21 mouse cellular contexts compared by ENCODE assay signal in genomic region chr4:118105256-118106053, GRCm38 (mm10). TPM values are rescaled to one million over a fixed set of nuclear protein-coding genes. Genes with fewer than 3 reads are reported as not detected.
A peak's percentile ranks its signal among the peaks of the same experiment; 100 is the strongest.
DNase-seq lines count a peak whose midpoint lies in the region; ATAC-seq and TF ChIP-seq lines count a peak whose summit lies in the region.
"Had no signal": no experiment of that assay in that cellular context is flagged by ENCODE, and none has a peak within 500 bp of the region (broad histone marks: within the 10 kb centered on the region; RNA-seq: fewer than 3 reads in every experiment).

No protein-coding gene starts in this region.

- no peaks in the 10 kb centered on the region for H3K9me3 ChIP-seq in liver, embryonic 16.5 days (replicated peaks; ENCODE audit: control insufficient read depth, low read length)
- no peaks in the 10 kb centered on the region for H3K9me3 ChIP-seq in midbrain, embryonic 11.5 days (ENCODE audit: control insufficient read depth, low read length)
- H3K9me3 ChIP-seq: forebrain, embryonic 13.5 days; kidney, embryonic 15.5 days; limb, embryonic 13.5 days had no signal

- H3K4me3 ChIP-seq in bone marrow, adult 2 months (replicated peaks; ENCODE audit: control insufficient read depth, low read depth, low read length) = no peak overlapping the region
- no peak overlapping the region for H3K4me3 ChIP-seq in liver, embryonic 16.5 days (ENCODE audit: low read depth, low read length)
- no peak overlapping the region for H3K4me3 ChIP-seq in midbrain, embryonic 11.5 days (ENCODE audit: low read depth, low read length)
- H3K4me3 ChIP-seq: forebrain, embryonic 13.5 days; kidney, embryonic 15.5 days; limb, embryonic 13.5 days; myocyte had no signal

- no peak overlapping the region for H3K4me2 ChIP-seq in liver, embryonic 16.5 days (ENCODE audit: low read depth, low read length)
- H3K4me2 ChIP-seq in midbrain, embryonic 11.5 days = no peak overlapping the region
- H3K4me2 ChIP-seq: forebrain, embryonic 13.5 days; kidney, embryonic 15.5 days; limb, embryonic 13.5 days had no signal

- 64% methylated on average over 3 of the region's 3 CpGs for WGBS in bone marrow, adult 2 months
- 40% methylated on average over 3 of the region's 3 CpGs for WGBS in liver, embryonic 16.5 days (ENCODE audit: insufficient replicate concordance)
- 88% methylated on average over 3 of the region's 3 CpGs for WGBS in midbrain, embryonic 11.5 days

- ATAC-seq in erythroid progenitor cell, adult 5-6 weeks (replicated peaks; ENCODE audit: low FRiP score, poor library complexity, severe bottlenecking) = peak; percentile 85
- peak; percentile 66 for ATAC-seq in liver, embryonic 16.5 days (ENCODE audit: low read depth)
- ATAC-seq in midbrain, embryonic 11.5 days (ENCODE audit: low FRiP score) = no peak
- ATAC-seq: activated CD4-positive, CD25-positive, alpha-beta regulatory T cell, adult 4 months; forebrain, embryonic 13.5 days; hindbrain, postnatal 0 days; intestine, postnatal 0 days had no signal

- no peak overlapping the region for H3K9ac ChIP-seq in liver, embryonic 16.5 days (ENCODE audit: low read depth, low read length)
- H3K9ac ChIP-seq in midbrain, embryonic 11.5 days (ENCODE audit: low read length) = no peak overlapping the region
- H3K9ac ChIP-seq: forebrain, embryonic 13.5 days; kidney, embryonic 15.5 days; limb, embryonic 13.5 days had no signal

- no peak for TF ChIP-seq CTCF in bone marrow, adult 2 months (IDR thresholded peaks at IDR 0.05; ENCODE audit: control insufficient read depth, insufficient read depth, low read length)

- H3K4me1 ChIP-seq in bone marrow, adult 2 months (ENCODE audit: control insufficient read depth, insufficient read depth, low read length) = no peaks in the 10 kb centered on the region
- peaks cover 19% of the 10 kb centered on the region for H3K4me1 ChIP-seq in liver, embryonic 16.5 days (ENCODE audit: control insufficient read depth, low read depth, low read length)
- no peaks in the 10 kb centered on the region for H3K4me1 ChIP-seq in midbrain, embryonic 11.5 days (ENCODE audit: control insufficient read depth, insufficient read depth, low read length)
- H3K4me1 ChIP-seq: forebrain, embryonic 13.5 days; kidney, embryonic 15.5 days had no signal

- H3K27ac ChIP-seq in bone marrow, adult 2 months (ENCODE audit: control insufficient read depth, insufficient read depth, low read depth, low read length, poor library complexity) = peak overlapping the region; percentile 70; the same call in 1 of the 2 replicates
- H3K27ac ChIP-seq in liver, embryonic 16.5 days (ENCODE audit: low read length) = peak overlapping the region; percentile 41; the same call in 1 of the 2 replicates
- H3K27ac ChIP-seq in midbrain, embryonic 11.5 days (ENCODE audit: low read depth, low read length) = no peak overlapping the region
- H3K27ac ChIP-seq: forebrain, embryonic 13.5 days; hindbrain, postnatal 0 days; kidney, embryonic 15.5 days; limb, embryonic 13.5 days had no signal

- peak; percentile 74 to 78 for DNase-seq in spleen, postnatal 4 days (ENCODE audit: low spot score in 2 of 2)
- no peak for DNase-seq in midbrain, embryonic 11.5 days (ENCODE audit: low spot score, missing footprints)
- no peak for DNase-seq in kidney, postnatal 4 days
- no peak for DNase-seq in adrenal gland, postnatal 4 days (ENCODE audit: low spot score in 2 of 2)
- DNase-seq: adrenal gland, postnatal 10 days; cerebellum, adult 2 months; cerebellum, postnatal 36 days; gastrocnemius, postnatal 25 days; layer of hippocampus, postnatal 36 days; midbrain, embryonic 14.5 days; thymus, postnatal 25 days had no signal

- H3K36me3 ChIP-seq in liver, embryonic 16.5 days (ENCODE audit: control insufficient read depth, insufficient read depth) = no peaks in the 10 kb centered on the region
- H3K36me3 ChIP-seq in midbrain, embryonic 11.5 days (ENCODE audit: control insufficient read depth, insufficient read depth, low read length) = no peaks in the 10 kb centered on the region

- TF ChIP-seq POLR2A in bone marrow, adult 2 months (IDR thresholded peaks at IDR 0.05; ENCODE audit: borderline replicate concordance, control insufficient read depth, low read depth, low read length) = no peak

- no peaks in the 10 kb centered on the region for H3K27me3 ChIP-seq in liver, embryonic 16.5 days (ENCODE audit: control insufficient read depth, insufficient read depth, low read depth, low read length)
- H3K27me3 ChIP-seq in midbrain, embryonic 11.5 days (ENCODE audit: control insufficient read depth, insufficient read depth, low read length) = no peaks in the 10 kb centered on the region
- H3K27me3 ChIP-seq: forebrain, embryonic 13.5 days; kidney, embryonic 15.5 days; limb, embryonic 13.5 days had no signal

RNA-seq across cellular contexts. Expression of gene St3gal3, which starts 29.3 kb away (rescaled TPM):
- 5.9 and 6.8 TPM in 2 replicates for polyA plus RNA-seq in bone marrow, adult 2 months (2011; ENCODE audit: insufficient read depth, insufficient read length, low replicate concordance, missing spikeins)
- 5.4 and 10.8 TPM in 2 replicates for total RNA-seq in erythroid progenitor cell, adult 5-6 weeks (2015; ENCODE audit: low replicate concordance)
- 7.3 and 9.5 TPM in 2 replicates for total RNA-seq in erythroid progenitor cell, adult 5-6 weeks (2017; ENCODE audit: low replicate concordance)
- polyA plus RNA-seq in liver, embryonic 16.5 days (2015; fragmentation: Nextera tagmentation; extraction: Ambion mirVana) = 2.2 and 2.5 TPM in 2 replicates
- 3.6 and 5.7 TPM in 2 replicates for polyA plus RNA-seq in midbrain, embryonic 11.5 days (2014; fragmentation: Nextera tagmentation; extraction: Ambion mirVana)
- total RNA-seq in adrenal gland, postnatal 4 days (2021) = 10 to 100 TPM; 21.8 to 26.4 TPM

Comparison
In these comparisons a context has a peak if more than half of its experiments do, and no peak if none do; other contexts are left out.
1. DNase-seq: peak in spleen, postnatal 4 days (2 of 2); none in midbrain, embryonic 11.5 days (single experiment), kidney, postnatal 4 days (0 of 2) and adrenal gland, postnatal 4 days (0 of 2).